Mouse (Mus musculus) erythroblast, embryonic 14.5 days (primary cell): Measurements from ENCODE around the gene Sarnp.

Source experiments
- GATA1 ChIP-seq: IDR thresholded peaks from 2 replicates; pipeline ENCODE4 v1.6.1; 2012; ENCODE audit warnings: low read length, inconsistent platforms, mixed read lengths
- TAL1 ChIP-seq: IDR thresholded peaks from 3 replicates; pipeline ENCODE4 v1.6.1; 2012; ENCODE audit warnings: low read length, inconsistent platforms, mixed read lengths

GRCm38 (mm10) chr10:128920736-128921161 lies 103.6 kb downstream of the Sarnp start:
- no peak for TF ChIP-seq GATA1
- no peak for TF ChIP-seq TAL1
